Mouse (Mus musculus) ES-Bruce4 (cell line): ENCODE results near the gene Dock11.

Experiments used
- CTCF ChIP-seq: IDR thresholded peaks from one replicate; pipeline ENCODE4 v1.8.1; 2011; ENCODE audit warnings: low read depth, low read length
- EP300 ChIP-seq: IDR thresholded peaks from 2 replicates; pipeline ENCODE4 v1.6.1; 2011; ENCODE audit warnings: low read depth, low read length; ENCODE audit not compliant: insufficient read depth
- POLR2A ChIP-seq: IDR thresholded peaks from one replicate; pipeline ENCODE4 v1.8.1; 2011; ENCODE audit warnings: low read length; ENCODE audit not compliant: insufficient read depth

DNA sequence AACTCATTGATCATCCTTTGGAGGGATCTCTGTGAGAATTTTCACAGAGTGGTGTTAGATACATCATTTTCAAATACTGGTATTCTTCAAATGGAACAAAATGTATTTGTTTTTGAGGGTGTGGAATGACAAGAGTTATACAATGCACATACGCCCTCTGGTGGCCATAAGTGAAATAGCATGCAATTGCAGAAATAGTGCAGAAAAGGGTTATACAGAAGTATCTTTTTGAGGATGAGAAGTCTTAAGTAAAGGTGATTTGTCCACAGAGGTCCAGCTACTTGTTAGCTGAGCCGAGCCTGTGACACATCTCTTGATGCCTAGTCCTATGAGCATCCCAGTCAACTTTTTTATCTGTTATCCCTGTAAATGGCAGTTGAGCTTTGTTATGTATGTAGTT lies 108.4 kb downstream of the Dock11 start:
- TF ChIP-seq CTCF (no peak), POLR2A (no peak), EP300 (no peak)
